9 mouse cellular contexts compared by ENCODE assay signal in the genomic region with DNA sequence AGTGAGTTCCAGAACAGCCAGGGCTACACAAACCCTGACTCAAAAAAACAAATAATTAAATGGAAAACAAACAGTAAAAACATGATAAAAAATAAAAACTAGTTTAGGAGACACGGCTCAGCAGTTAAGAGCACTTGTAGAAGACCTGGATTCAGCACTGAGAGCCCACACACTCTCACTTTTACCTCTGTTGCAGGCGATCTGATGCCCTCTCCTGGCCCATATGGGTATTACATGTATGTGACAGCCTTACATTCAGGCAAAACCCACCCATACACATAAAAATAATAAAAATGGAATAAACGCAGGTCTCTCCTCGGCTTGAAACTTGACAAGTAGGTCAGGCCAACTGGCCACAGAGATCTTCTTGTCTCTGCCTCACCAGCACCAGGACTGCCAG. TPM values are rescaled to one million over a fixed set of nuclear protein-coding genes. Genes with fewer than 3 reads are reported as not detected.
DNase-seq lines count a peak whose midpoint lies in the region; ATAC-seq lines count a peak whose summit lies in the region.
"Had no signal": no experiment of that assay in that cellular context is flagged by ENCODE, and none has a peak within 500 bp of the region (broad histone marks: within the 10 kb centered on the region; RNA-seq: fewer than 3 reads in every experiment).

No protein-coding gene starts in this region.

- ATAC-seq in intestine, embryonic 15.5 days, result peak; percentile 69
- no peak; the same call in 1 of the 2 replicates for ATAC-seq in midbrain, embryonic 14.5 days (ENCODE audit: low FRiP score, low TSS enrichment)

- no peak overlapping the region for H3K27ac ChIP-seq in intestine, embryonic 15.5 days
- H3K27ac ChIP-seq in midbrain, embryonic 14.5 days (replicated peaks; ENCODE audit: low read depth, low read length), result no peak overlapping the region
- H3K27ac ChIP-seq: neural tube, embryonic 12.5 days had no signal

- H3K4me2 ChIP-seq in intestine, embryonic 15.5 days (replicated peaks), result no peak overlapping the region
- no peak overlapping the region for H3K4me2 ChIP-seq in midbrain, embryonic 14.5 days (ENCODE audit: low read length)
- H3K4me2 ChIP-seq: neural tube, embryonic 12.5 days had no signal

- H3K36me3 ChIP-seq in intestine, embryonic 15.5 days, result no peaks in the 10 kb centered on the region
- H3K36me3 ChIP-seq in midbrain, embryonic 14.5 days (ENCODE audit: control insufficient read depth, insufficient read depth, low read length), result no peaks in the 10 kb centered on the region
- H3K36me3 ChIP-seq: neural tube, embryonic 12.5 days had no signal

- no peaks in the 10 kb centered on the region for H3K9me3 ChIP-seq in intestine, embryonic 15.5 days
- H3K9me3 ChIP-seq in midbrain, embryonic 14.5 days (ENCODE audit: control insufficient read depth, low read length), result no peaks in the 10 kb centered on the region
- H3K9me3 ChIP-seq: neural tube, embryonic 12.5 days had no signal

- H3K9ac ChIP-seq in intestine, embryonic 15.5 days, result no peak overlapping the region
- H3K9ac ChIP-seq in midbrain, embryonic 14.5 days (replicated peaks; ENCODE audit: low read length), result no peak overlapping the region
- H3K9ac ChIP-seq: neural tube, embryonic 12.5 days had no signal

- H3K27me3 ChIP-seq in intestine, embryonic 15.5 days (replicated peaks), result no peaks in the 10 kb centered on the region
- H3K27me3 ChIP-seq in midbrain, embryonic 14.5 days (ENCODE audit: control insufficient read depth, insufficient read depth, low read length), result no peaks in the 10 kb centered on the region

- no peak overlapping the region for H3K4me3 ChIP-seq in intestine, embryonic 15.5 days (replicated peaks)
- no peak overlapping the region for H3K4me3 ChIP-seq in midbrain, embryonic 14.5 days (replicated peaks; ENCODE audit: low read depth, low read length)
- H3K4me3 ChIP-seq: neural tube, embryonic 12.5 days had no signal

- DNase-seq in 416B (ENCODE audit: low read depth), result peak; percentile 89
- DNase-seq in WW6 (ENCODE audit: low read depth, low spot score), result peak; percentile 70
- DNase-seq in cerebellum, postnatal 25 days, result peak; percentile 69 to 88
- DNase-seq in frontal cortex, postnatal 36 days (ENCODE audit: low spot score in 2 of 2), result peak; percentile 67 to 88
- peak; percentile 70 to 82 for DNase-seq in left cerebral cortex, postnatal 10 days (ENCODE audit: extremely low spot score in 1 of 2, low spot score in 2 of 2)
- peak; percentile 90 for DNase-seq in midbrain, embryonic 14.5 days
- DNase-seq in spleen, postnatal 14 days (ENCODE audit: low spot score in 2 of 2), result peak; percentile 29 to 73

- H3K4me1 ChIP-seq in intestine, embryonic 15.5 days (replicated peaks), result no peaks in the 10 kb centered on the region
- no peaks in the 10 kb centered on the region for H3K4me1 ChIP-seq in midbrain, embryonic 14.5 days (ENCODE audit: control insufficient read depth, insufficient read depth, low read length)

- intact Hi-C loops in left cerebral cortex, postnatal 10 days (cut with DNase I), result loop anchor here (5.0 kb wide), 2 partner anchors 37 to 72 kb away; a partner anchor contains a TSS

- WGBS in intestine, embryonic 15.5 days, result 8% methylated on average over 4 of the region's 4 CpGs
- 8% methylated on average over 4 of the region's 4 CpGs for WGBS in midbrain, embryonic 14.5 days

RNA-seq across cellular contexts. Expression of a gene that starts 10.3 kb away (rescaled TPM):
- 0.42 and 0.49 TPM in 2 replicates for polyA plus RNA-seq in intestine, embryonic 15.5 days (2015; fragmentation: Nextera tagmentation; extraction: Ambion mirVana)
- not detected for total RNA-seq in left cerebral cortex, postnatal 10 days (2021)
- 0.32 and 0.77 TPM in 2 replicates for polyA plus RNA-seq in midbrain, embryonic 14.5 days (2014; fragmentation: Nextera tagmentation; extraction: Ambion mirVana)
- polyA plus RNA-seq: neural tube, embryonic 12.5 days had no signal

RNA-seq across cellular contexts. Expression of a gene that starts 12.2 kb away (rescaled TPM):
- 302 and 324 TPM in 2 replicates for polyA plus RNA-seq in intestine, embryonic 15.5 days (2015; fragmentation: Nextera tagmentation; extraction: Ambion mirVana)
- 100 to 1,000 TPM; 242 to 260 TPM for total RNA-seq in left cerebral cortex, postnatal 10 days (2021)
- 539 and 584 TPM in 2 replicates for polyA plus RNA-seq in midbrain, embryonic 14.5 days (2014; fragmentation: Nextera tagmentation; extraction: Ambion mirVana)

RNA-seq across cellular contexts. Expression of a gene that starts 39.1 kb away (rescaled TPM):
- 358 and 379 TPM in 2 replicates for polyA plus RNA-seq in intestine, embryonic 15.5 days (2015; fragmentation: Nextera tagmentation; extraction: Ambion mirVana)
- 100 to 1,000 TPM; 375 to 412 TPM for total RNA-seq in left cerebral cortex, postnatal 10 days (2021)
- 181 and 232 TPM in 2 replicates for polyA plus RNA-seq in midbrain, embryonic 14.5 days (2014; fragmentation: Nextera tagmentation; extraction: Ambion mirVana)
